Mouse (Mus musculus): Measurements from ENCODE around the gene Yae1d1. TPM values are rescaled to one million over a fixed set of nuclear protein-coding genes. Genes with fewer than 3 reads are reported as not detected.

The Yae1d1 gene
- total and polyA plus RNA-seq, 3 experiments: 9.4 to 14.8 TPM; not detected in 1

DNA sequence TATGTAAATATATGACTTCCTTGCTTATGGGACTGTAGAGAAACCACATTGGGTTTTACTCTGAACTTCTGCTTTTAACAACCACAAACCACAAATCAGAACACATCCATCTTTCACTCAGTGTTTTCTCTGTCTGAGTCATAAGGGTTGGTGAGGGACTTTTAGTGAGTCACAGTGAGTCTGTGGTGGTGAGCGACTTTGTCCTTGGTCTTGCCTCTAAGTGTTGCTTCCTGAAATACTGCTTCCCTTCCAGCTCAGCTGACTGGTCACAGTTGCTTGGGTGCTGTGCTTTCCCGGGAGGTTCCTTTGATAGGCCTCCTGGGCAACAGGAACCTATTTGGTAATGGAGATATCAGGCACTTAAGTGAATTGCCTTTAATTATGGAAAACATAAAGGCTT is 17.3 kb downstream of the Yae1d1 start:
- no peaks in the 10 kb centered on the region for H3K79me2 ChIP-seq (ENCODE audit: control insufficient read depth, insufficient read depth, low read length, poor library complexity)
- no peak overlapping the region for H3K27ac ChIP-seq (ENCODE audit: control insufficient read depth, low read depth, low read length)
- H3K27me3 ChIP-seq (ENCODE audit: control insufficient read depth in 1 of 2, insufficient read depth in 2 of 2, low read length in 2 of 2): no peaks in the 10 kb centered on the region; a peak in 2 of 4 replicates
- no peak overlapping the region for H3K9ac ChIP-seq (ENCODE audit: control insufficient read depth, low read depth, low read length, poor library complexity, severe bottlenecking)
- no peaks in the 10 kb centered on the region for H3K9me3 ChIP-seq (replicated peaks; ENCODE audit: insufficient read depth, low read length)
- peaks cover 0 to 15% of the 10 kb centered on the region in 2 experiments; a peak in 2 of 4 replicates for H3K36me3 ChIP-seq (ENCODE audit: control insufficient read depth in 1 of 2, insufficient read depth in 2 of 2, low read length in 2 of 2)
- DNase-seq (ENCODE audit: low read depth, low spot score): peak; percentile 91
- H3K4me3 ChIP-seq (ENCODE audit: control insufficient read depth in 1 of 2, insufficient read depth in 1 of 2, low read depth in 2 of 2, low read length in 2 of 2): no peak overlapping the region
- TF ChIP-seq POLR2AphosphoS5 (IDR thresholded peaks at IDR 0.05; ENCODE audit: borderline replicate concordance, low read depth, low read length): no peak
- no peak for TF ChIP-seq POLR2AphosphoS2 (IDR thresholded peaks at IDR 0.05; ENCODE audit: low read length)
- 0 out of 2 replicates have a peak, but pooled peaks have one; percentile 24 for TF ChIP-seq MYC (IDR thresholded peaks at IDR 0.05; ENCODE audit: low read depth, low read length)
- no peak for TF ChIP-seq UBTF (IDR thresholded peaks at IDR 0.05; ENCODE audit: borderline replicate concordance, insufficient read depth, low read depth, low read length)
- TF ChIP-seq GATA1 (IDR thresholded peaks at IDR 0.05; ENCODE audit: low read depth, low read length): peak; percentile 32
- TF ChIP-seq RCOR1 (IDR thresholded peaks at IDR 0.05; ENCODE audit: low read depth, low read length): peak; percentile 100
- peak; percentile 57 to 83; a peak in 3 of 4 replicates for TF ChIP-seq EP300 (IDR thresholded peaks at IDR 0.05; ENCODE audit: low read depth in 1 of 2, low read length in 2 of 2)
- TF ChIP-seq MAX (IDR thresholded peaks at IDR 0.05; ENCODE audit: low read length): no peak
- TF ChIP-seq CHD2 (IDR thresholded peaks at IDR 0.05; ENCODE audit: low read length): no peak
- TF ChIP-seq CTCF (IDR thresholded peaks at IDR 0.05 in 2 of 3, conservative IDR thresholded peaks at IDR 0.05 in 1 of 3; ENCODE audit: control insufficient read depth in 1 of 3, insufficient read depth in 1 of 3, low read depth in 2 of 3, low read length in 3 of 3, poor library complexity in 1 of 3, severe bottlenecking in 1 of 3): no peak
- TF ChIP-seq ETS1 (IDR thresholded peaks at IDR 0.05; ENCODE audit: low read depth, low read length): peak; percentile 75; the same call in 1 of the 2 replicates
- peak; percentile 91 for TF ChIP-seq JUND (IDR thresholded peaks at IDR 0.05; ENCODE audit: low read depth, low read length)
- peak; percentile 76; the same call in 1 of the 2 replicates for TF ChIP-seq MAFK (IDR thresholded peaks at IDR 0.05; ENCODE audit: borderline replicate concordance, low read depth, low read length)
- TF ChIP-seq ZKSCAN1 (IDR thresholded peaks at IDR 0.05; ENCODE audit: low read depth, low read length): no peak
- H3K4me1 ChIP-seq (ENCODE audit: control insufficient read depth in 1 of 2, insufficient read depth in 2 of 2, low read length in 2 of 2): peaks cover 0 to 3% of the 10 kb centered on the region in 2 experiments; a peak in 2 of 4 replicates

DNA sequence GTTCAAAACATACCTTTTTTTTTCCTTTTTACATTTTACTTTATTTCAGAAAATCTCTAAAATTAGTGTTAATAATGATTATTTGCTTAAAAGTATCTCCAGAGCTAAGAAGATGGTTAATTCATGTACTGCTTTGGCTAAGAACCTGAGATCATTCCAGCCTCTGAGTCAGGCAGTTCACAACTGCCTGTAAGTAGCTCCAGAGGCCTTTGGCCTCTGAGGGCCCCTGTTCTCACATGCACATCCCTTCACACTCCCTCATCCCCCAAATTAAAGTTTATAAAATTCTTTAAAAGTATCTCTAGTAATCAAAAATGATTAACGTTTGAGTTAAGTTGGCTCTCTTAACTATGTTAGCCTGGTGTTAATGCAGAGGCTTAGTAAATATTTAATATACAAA is 17.7 kb downstream of the Yae1d1 start:
- Histone ChIP-seq H3K79me2 (ENCODE audit: control insufficient read depth, insufficient read depth, low read length, poor library complexity) (no peaks in the 10 kb centered on the region), H3K36me3 (ENCODE audit: control insufficient read depth in 1 of 2, insufficient read depth in 2 of 2, low read length in 2 of 2) (peaks cover 0 to 15% of the 10 kb centered on the region in 2 experiments; a peak in 2 of 4 replicates), H3K9ac (ENCODE audit: control insufficient read depth, low read depth, low read length, poor library complexity, severe bottlenecking) (no peak overlapping the region), H3K27ac (ENCODE audit: control insufficient read depth, low read depth, low read length) (no peak overlapping the region), H3K4me1 (ENCODE audit: control insufficient read depth in 1 of 2, insufficient read depth in 2 of 2, low read length in 2 of 2) (peaks cover 0 to 3% of the 10 kb centered on the region in 2 experiments; a peak in 2 of 4 replicates), H3K4me3 (ENCODE audit: control insufficient read depth in 1 of 2, insufficient read depth in 1 of 2, low read depth in 2 of 2, low read length in 2 of 2) (no peak overlapping the region), H3K27me3 (ENCODE audit: control insufficient read depth in 1 of 2, insufficient read depth in 2 of 2, low read length in 2 of 2) (no peaks in the 10 kb centered on the region; a peak in 2 of 4 replicates), H3K9me3 (replicated peaks; ENCODE audit: insufficient read depth, low read length) (no peaks in the 10 kb centered on the region)
- DNase-seq (ENCODE audit: low read depth, low spot score): no peak
- TF ChIP-seq POLR2AphosphoS5 (IDR thresholded peaks at IDR 0.05; ENCODE audit: borderline replicate concordance, low read depth, low read length) (no peak), CHD1 (IDR thresholded peaks at IDR 0.05; ENCODE audit: low read depth, low read length) (no peak), KAT2A (conservative IDR thresholded peaks at IDR 0.05; ENCODE audit: low read depth, low read length) (no peak), POLR2A (IDR thresholded peaks at IDR 0.05; ENCODE audit: control insufficient read depth in 1 of 2, insufficient read depth in 1 of 2, low read depth in 1 of 2, low read length in 2 of 2, poor library complexity in 1 of 2) (no peak), JUND (IDR thresholded peaks at IDR 0.05; ENCODE audit: low read depth, low read length) (no peak), USF2 (IDR thresholded peaks at IDR 0.05; ENCODE audit: borderline replicate concordance in 1 of 2, insufficient read depth in 1 of 2, low read depth in 1 of 2, low read length in 2 of 2) (no peak), MEF2A (IDR thresholded peaks at IDR 0.05; ENCODE audit: extremely low read depth, insufficient replicate concordance, low read depth, low read length, poor library complexity, severe bottlenecking) (no peak), ZNF384 (IDR thresholded peaks at IDR 0.05; ENCODE audit: low read depth, low read length) (no peak)

Data from MEL (cell line).